Mouse (Mus musculus) gastrocnemius, adult 2 months (tissue): ENCODE results near the gene Zdhhc20. TPM values are rescaled to one million over a fixed set of nuclear protein-coding genes. Genes with fewer than 3 reads are reported as not detected.
"Not testable (repeated sequence)": the region's sequence is repeated elsewhere in the genome, so short reads cannot be mapped to it uniquely, and the experiment has no call there.

Source experiments
- DNase-seq: peaks from one replicate; pipeline ENCODE4 v3.0.0; 2022
- H3K27ac ChIP-seq: fragments of 200-600 bp; 2 replicates; pipeline ENCODE4 v1.8.1; 2022; ENCODE audit warnings: mild to moderate bottlenecking
- H3K4me3 ChIP-seq: fragments of 200-600 bp; 2 replicates; pipeline ENCODE4 v1.8.1; 2022; ENCODE audit warnings: mild to moderate bottlenecking, moderate library complexity
- CTCF ChIP-seq: fragments of 200-600 bp; IDR thresholded peaks from 2 replicates; pipeline ENCODE4 v1.8.1; 2022; ENCODE audit warnings: antibody characterized with exemption, mild to moderate bottlenecking, moderate library complexity
- intact Hi-C: fragments of 180-260 bp; cut with DNase I; formaldehyde crosslinking; loops from one replicate; pipeline ENCODE4 v1.15.1; 2025
- long read RNA-seq, 2 experiments: library from polyadenylated mRNA; stranded (forward); transcript quantifications; one replicate each; pipeline ENCODE4 v2.0.0; 2021
- total RNA-seq, 2 experiments: library from RNA; stranded (reverse); gene quantifications; 2 replicates each; pipeline ENCODE4 v1.2.3; 2021

Gene Zdhhc20
- 1 to 10 TPM; 3.6 to 5.1 TPM for total RNA-seq
- long read RNA-seq, experiment 1, full-length matches to known transcripts: 1 of 3 reads
- long read RNA-seq, experiment 1, partial matches to known transcripts: 0 of 3 reads
- long read RNA-seq, experiment 1, other reads (novel, unspliced or antisense): 2 of 3 reads
- long read RNA-seq, experiment 2, partial matches to known transcripts: 0 of 5 reads
- long read RNA-seq, experiment 2, other reads (novel, unspliced or antisense): 5 of 5 reads

GRCm38 (mm10) chr14:57890011-57890842 lies at the start of gene Zdhhc20:
Zdhhc20 (minus strand) TSS chr14:57890276.
- peak within 1 kb of the TSS; percentile 90 for H3K27ac ChIP-seq
- TF ChIP-seq CTCF: no peak
- DNase-seq: peak; percentile 96
- intact Hi-C loops: loop anchor here (2.0 kb wide), 1 partner anchor 19 kb away; no protein-coding TSS in a partner anchor
- H3K4me3 ChIP-seq: peak within 1 kb of the TSS; percentile 77

GRCm38 (mm10) chr14:57937297-57937696 lies 47.2 kb upstream of the Zdhhc20 start:
- no peak for TF ChIP-seq CTCF
- Histone ChIP-seq H3K4me3 (no peak overlapping the region), H3K27ac (no peak overlapping the region)
- no peak for DNase-seq
- intact Hi-C loops: no loop called here

- DNase-seq: no peak
- Histone ChIP-seq H3K27ac (no peak overlapping the region), H3K4me3 (no peak overlapping the region)
- intact Hi-C loops: no loop called here
- TF ChIP-seq CTCF: no peak
Observed at GRCm38 (mm10) chr14:57934666-57935065, 44.6 kb upstream of the Zdhhc20 start.

GRCm38 (mm10) chr14:57933608-57934007 lies 43.5 kb upstream of the Zdhhc20 start:
- no peak overlapping the region for H3K27ac ChIP-seq
- DNase-seq: no peak
- intact Hi-C loops: no loop called here
- H3K4me3 ChIP-seq: no peak overlapping the region
- TF ChIP-seq CTCF: no peak

GRCm38 (mm10) chr14:57932881-57933443 lies 42.9 kb upstream of the Zdhhc20 start:
- no peak for TF ChIP-seq CTCF
- H3K27ac ChIP-seq: no peak overlapping the region
- intact Hi-C loops: no loop called here
- DNase-seq: no peak
- no peak overlapping the region for H3K4me3 ChIP-seq

GRCm38 (mm10) chr14:57921428-57922131 lies 31.5 kb upstream of the Zdhhc20 start:
- Histone ChIP-seq H3K4me3 (peak overlapping the region; percentile 25; the same call in 1 of the 2 replicates), H3K27ac (peak overlapping the region; percentile 78)
- no peak for DNase-seq
- intact Hi-C loops: no loop called here
- TF ChIP-seq CTCF: no peak

GRCm38 (mm10) chr14:57920568-57921310 lies 30.7 kb upstream of the Zdhhc20 start:
- intact Hi-C loops: no loop called here
- H3K4me3 ChIP-seq: peak overlapping the region; percentile 40
- no peak for DNase-seq
- peak overlapping the region; percentile 78 for H3K27ac ChIP-seq
- TF ChIP-seq CTCF: no peak; the same call in 1 of the 2 replicates

- no peak for TF ChIP-seq CTCF
- intact Hi-C loops: no loop called here
- no peak overlapping the region for H3K4me3 ChIP-seq
- H3K27ac ChIP-seq: no peak overlapping the region
- DNase-seq: no peak
Observed at GRCm38 (mm10) chr14:57919148-57919875, 29.2 kb upstream of the Zdhhc20 start.

GRCm38 (mm10) chr14:57915341-57915740 lies 25.3 kb upstream of the Zdhhc20 start:
- no peak for TF ChIP-seq CTCF
- intact Hi-C loops: no loop called here
- DNase-seq: no peak
- Histone ChIP-seq H3K4me3 (no peak overlapping the region), H3K27ac (no peak overlapping the region)

GRCm38 (mm10) chr14:57912211-57913007 lies 22.3 kb upstream of the Zdhhc20 start:
- not testable (repeated sequence) for DNase-seq, H3K4me3 ChIP-seq, H3K27ac ChIP-seq
- intact Hi-C loops: loop anchor here (5.0 kb wide), 1 partner anchor 540 kb away; no protein-coding TSS in a partner anchor

GRCm38 (mm10) chr14:57911787-57912186 lies 21.7 kb upstream of the Zdhhc20 start:
- not testable (repeated sequence) for DNase-seq, H3K4me3 ChIP-seq, H3K27ac ChIP-seq
- intact Hi-C loops: loop anchor here (5.0 kb wide), 1 partner anchor 539 kb away; no protein-coding TSS in a partner anchor
